Mouse (Mus musculus): ENCODE results near the gene Trit1. TPM values are rescaled to one million over a fixed set of nuclear protein-coding genes. Genes with fewer than 3 reads are reported as not detected.

Gene Trit1
- polyA plus RNA-seq, 1 experiment: 0.85 TPM

GRCm38 (mm10) chr4:123041131-123041530 lies 24.7 kb downstream of the Trit1 start:
- Histone ChIP-seq H3K4me1 (peaks cover 27% of the 10 kb centered on the region), H3K9me3 (no peaks in the 10 kb centered on the region), H3K36me3 (replicated peaks; ENCODE audit: low read length) (peaks cover 77% of the 10 kb centered on the region), H3K27me3 (replicated peaks) (no peaks in the 10 kb centered on the region), H3K4me3 (replicated peaks) (no peak overlapping the region)
- TF ChIP-seq FLI1 (IDR thresholded peaks at IDR 0.05; ENCODE audit: low read length) (no peak), GATA1 (IDR thresholded peaks at IDR 0.05; ENCODE audit: borderline replicate concordance, low read length) (no peak)

- no peaks in the 10 kb centered on the region for H3K9me3 ChIP-seq
- TF ChIP-seq GATA1 (IDR thresholded peaks at IDR 0.05; ENCODE audit: borderline replicate concordance, low read length) (no peak), FLI1 (IDR thresholded peaks at IDR 0.05; ENCODE audit: low read length) (no peak)
- H3K36me3 ChIP-seq (replicated peaks; ENCODE audit: low read length): peaks cover 90% of the 10 kb centered on the region
- H3K4me3 ChIP-seq (replicated peaks): no peak overlapping the region
- peaks cover 16% of the 10 kb centered on the region; the same call in 1 of the 2 replicates for H3K4me1 ChIP-seq
- H3K27me3 ChIP-seq (replicated peaks): no peaks in the 10 kb centered on the region
These were observed 27.5 kb downstream of the Trit1 start for GRCm38 (mm10) chr4:123043858-123044257.

- H3K4me1 ChIP-seq: peaks cover 16% of the 10 kb centered on the region; the same call in 1 of the 2 replicates
- H3K9me3 ChIP-seq: no peaks in the 10 kb centered on the region
- TF ChIP-seq GATA1 (IDR thresholded peaks at IDR 0.05; ENCODE audit: borderline replicate concordance, low read length) (no peak), FLI1 (IDR thresholded peaks at IDR 0.05; ENCODE audit: low read length) (no peak)
- H3K4me3 ChIP-seq (replicated peaks): no peak overlapping the region
- H3K36me3 ChIP-seq (replicated peaks; ENCODE audit: low read length): peaks cover 91% of the 10 kb centered on the region
- H3K27me3 ChIP-seq (replicated peaks): no peaks in the 10 kb centered on the region
These were observed 28.4 kb downstream of the Trit1 start for GRCm38 (mm10) chr4:123044842-123045241.

- H3K4me3 ChIP-seq (replicated peaks): no peak overlapping the region
- no peaks in the 10 kb centered on the region for H3K27me3 ChIP-seq (replicated peaks)
- H3K4me1 ChIP-seq: peaks cover 23% of the 10 kb centered on the region
- TF ChIP-seq FLI1 (IDR thresholded peaks at IDR 0.05; ENCODE audit: low read length) (no peak), GATA1 (IDR thresholded peaks at IDR 0.05; ENCODE audit: borderline replicate concordance, low read length) (no peak)
- H3K9me3 ChIP-seq: no peaks in the 10 kb centered on the region
- H3K36me3 ChIP-seq (replicated peaks; ENCODE audit: low read length): peaks cover 93% of the 10 kb centered on the region
These were observed 29.9 kb downstream of the Trit1 start for GRCm38 (mm10) chr4:123046300-123046699.

GRCm38 (mm10) chr4:123050681-123051211 lies 34.3 kb downstream of the Trit1 start:
- TF ChIP-seq GATA1 (IDR thresholded peaks at IDR 0.05; ENCODE audit: borderline replicate concordance, low read length) (no peak), FLI1 (IDR thresholded peaks at IDR 0.05; ENCODE audit: low read length) (no peak)
- Histone ChIP-seq H3K4me1 (peaks cover 14% of the 10 kb centered on the region), H3K27me3 (replicated peaks) (no peaks in the 10 kb centered on the region), H3K4me3 (replicated peaks) (no peak overlapping the region), H3K9me3 (no peaks in the 10 kb centered on the region), H3K36me3 (replicated peaks; ENCODE audit: low read length) (peaks cover 100% of the 10 kb centered on the region)

- Histone ChIP-seq H3K4me1 (peaks cover 7% of the 10 kb centered on the region), H3K36me3 (replicated peaks; ENCODE audit: low read length) (peaks cover 89% of the 10 kb centered on the region), H3K27me3 (replicated peaks) (no peaks in the 10 kb centered on the region), H3K4me3 (replicated peaks) (no peak overlapping the region), H3K9me3 (no peaks in the 10 kb centered on the region)
- TF ChIP-seq GATA1 (IDR thresholded peaks at IDR 0.05; ENCODE audit: borderline replicate concordance, low read length) (no peak), FLI1 (IDR thresholded peaks at IDR 0.05; ENCODE audit: low read length) (no peak)
These were observed 36.8 kb downstream of the Trit1 start for GRCm38 (mm10) chr4:123053179-123053578.

- H3K4me3 ChIP-seq (replicated peaks): no peak overlapping the region
- peaks cover 78% of the 10 kb centered on the region for H3K36me3 ChIP-seq (replicated peaks; ENCODE audit: low read length)
- H3K9me3 ChIP-seq: no peaks in the 10 kb centered on the region
- TF ChIP-seq GATA1 (IDR thresholded peaks at IDR 0.05; ENCODE audit: borderline replicate concordance, low read length): no peak
- TF ChIP-seq FLI1 (IDR thresholded peaks at IDR 0.05; ENCODE audit: low read length): no peak
- H3K27me3 ChIP-seq (replicated peaks): no peaks in the 10 kb centered on the region
- peaks cover 7% of the 10 kb centered on the region for H3K4me1 ChIP-seq
These were observed 37.9 kb downstream of the Trit1 start for GRCm38 (mm10) chr4:123054172-123054790.

- no peak overlapping the region for H3K4me3 ChIP-seq (replicated peaks)
- TF ChIP-seq FLI1 (IDR thresholded peaks at IDR 0.05; ENCODE audit: low read length) (no peak), GATA1 (IDR thresholded peaks at IDR 0.05; ENCODE audit: borderline replicate concordance, low read length) (no peak)
- H3K36me3 ChIP-seq (replicated peaks; ENCODE audit: low read length): peaks cover 55% of the 10 kb centered on the region
These were observed 40.2 kb downstream of the Trit1 start for GRCm38 (mm10) chr4:123056560-123057109.

GRCm38 (mm10) chr4:123057957-123058356 lies 41.6 kb downstream of the Trit1 start:
- Histone ChIP-seq H3K27me3 (replicated peaks) (peaks cover 12% of the 10 kb centered on the region), H3K4me3 (replicated peaks) (no peak overlapping the region), H3K9me3 (no peaks in the 10 kb centered on the region), H3K4me1 (peaks cover 7% of the 10 kb centered on the region), H3K36me3 (replicated peaks; ENCODE audit: low read length) (peaks cover 42% of the 10 kb centered on the region)
- TF ChIP-seq FLI1 (IDR thresholded peaks at IDR 0.05; ENCODE audit: low read length): no peak
- no peak for TF ChIP-seq GATA1 (IDR thresholded peaks at IDR 0.05; ENCODE audit: borderline replicate concordance, low read length)

More at GRCm38 (mm10) chr4:123056560-123057109, 40.2 kb downstream of the Trit1 start:
- peaks cover 3% of the 10 kb centered on the region for H3K4me1 ChIP-seq
- peaks cover 6% of the 10 kb centered on the region for H3K27me3 ChIP-seq (replicated peaks)
- H3K9me3 ChIP-seq: no peaks in the 10 kb centered on the region

GRCm38 (mm10) chr4:123061744-123062143 lies 45.3 kb downstream of the Trit1 start:
- Histone ChIP-seq H3K36me3 (replicated peaks; ENCODE audit: low read length) (peaks cover 4% of the 10 kb centered on the region), H3K9me3 (no peaks in the 10 kb centered on the region), H3K27me3 (replicated peaks) (peaks cover 36% of the 10 kb centered on the region), H3K4me1 (peaks cover 7% of the 10 kb centered on the region), H3K4me3 (replicated peaks) (no peak overlapping the region)
- no peak for TF ChIP-seq GATA1 (IDR thresholded peaks at IDR 0.05; ENCODE audit: borderline replicate concordance, low read length)
- no peak for TF ChIP-seq FLI1 (IDR thresholded peaks at IDR 0.05; ENCODE audit: low read length)

Measured in megakaryocyte, embryonic 14.5 days (primary cell).